Mouse (Mus musculus): ENCODE results near the gene Fras1.

Fras1 gene

DNA sequence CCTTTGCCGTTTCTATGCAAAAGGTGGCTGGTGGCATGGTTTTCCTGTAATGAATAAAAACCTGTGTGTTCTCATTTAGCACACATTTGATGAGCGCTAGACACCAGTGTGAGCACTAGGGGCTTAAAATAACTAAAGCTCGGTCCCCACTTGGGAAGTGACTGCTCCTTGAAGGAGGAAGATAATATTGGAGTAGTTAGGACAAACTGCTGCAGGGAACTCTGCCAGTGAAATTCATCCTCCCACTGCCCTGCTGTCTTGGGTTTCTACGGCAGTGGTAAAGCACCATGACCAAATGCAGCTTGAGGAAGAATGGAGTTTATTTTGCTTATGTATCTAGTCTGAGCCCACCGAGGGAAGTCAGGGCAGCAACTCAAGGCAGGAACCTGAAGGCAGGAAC, 211.0 kb downstream of the Fras1 start:
- DNase-seq: no peak

DNA sequence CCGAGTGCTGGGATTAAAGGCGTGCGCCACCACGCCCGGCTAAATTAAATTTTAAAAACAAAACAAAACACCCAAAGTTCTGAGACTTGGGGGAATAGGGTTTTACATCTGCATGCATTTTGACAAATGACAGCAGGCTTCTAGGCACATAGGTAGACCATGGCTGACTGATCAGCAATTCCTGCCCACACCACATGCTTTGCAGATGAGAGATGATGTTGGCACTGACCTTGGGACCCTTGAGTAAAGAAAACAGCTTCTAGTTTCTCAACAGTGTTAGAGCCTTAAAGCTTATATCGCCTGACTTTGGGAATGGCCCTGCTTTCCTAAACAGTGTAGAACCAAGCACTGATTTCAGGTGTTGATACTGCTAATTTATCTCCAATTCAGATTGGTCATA, 216.9 kb downstream of the Fras1 start:
- no peak for DNase-seq

DNA sequence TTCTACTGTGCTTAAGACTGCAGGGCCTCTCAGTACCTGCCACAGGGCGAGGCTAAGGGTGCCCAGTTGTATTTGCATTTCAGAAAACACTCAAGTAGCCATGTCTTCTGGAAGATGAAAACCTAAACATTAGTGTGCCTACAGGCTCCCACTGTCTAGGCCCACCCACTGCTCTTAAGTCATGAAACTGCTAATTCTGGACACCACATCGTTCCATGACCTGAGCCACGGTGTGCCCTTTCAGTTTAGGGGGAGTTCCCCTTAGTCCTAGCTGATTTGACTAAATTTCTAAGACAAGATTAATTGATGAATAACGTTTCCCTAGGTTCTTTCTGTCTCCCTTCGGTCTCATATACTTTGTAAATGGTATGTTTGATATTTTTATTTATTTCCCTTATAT, 222.0 kb downstream of the Fras1 start:
- no peak for DNase-seq

DNA sequence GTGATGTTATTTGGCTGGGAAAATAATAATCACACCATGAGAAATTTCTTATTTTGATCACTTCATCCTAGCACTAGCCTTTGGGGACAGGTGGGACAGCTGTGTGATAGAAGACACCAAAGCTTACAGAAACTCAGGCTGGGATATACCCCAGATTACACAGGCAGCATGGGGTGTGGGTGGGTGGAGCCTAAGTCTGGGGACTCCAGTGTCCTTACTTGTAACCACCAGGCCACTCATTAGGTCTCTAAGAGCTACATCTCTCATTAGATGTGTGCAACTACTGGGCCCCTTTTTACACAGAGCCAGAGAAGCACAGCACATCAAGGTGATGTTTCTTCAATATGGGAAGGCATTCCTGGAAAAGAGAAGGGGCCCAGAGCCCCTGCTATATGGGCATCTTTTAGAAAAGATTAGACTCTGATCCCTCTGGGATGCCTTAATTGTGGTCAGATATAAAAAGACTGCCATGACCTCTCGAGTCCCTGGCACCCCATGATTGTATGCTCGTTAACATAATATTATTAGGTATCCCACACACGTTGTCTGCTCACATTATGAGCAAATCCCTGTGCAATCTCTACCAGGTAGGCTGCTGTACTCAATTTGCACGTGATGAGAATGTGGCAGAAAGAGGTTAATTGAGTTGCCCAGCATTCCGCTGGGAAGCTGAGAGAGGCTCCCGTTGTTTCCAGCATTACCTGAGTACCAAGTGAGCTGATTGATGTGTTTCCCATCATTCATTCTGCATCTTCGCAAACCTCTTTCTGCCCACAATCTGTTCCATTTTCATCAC, 230.4 kb downstream of the Fras1 start:
- DNase-seq: no peak

DNA sequence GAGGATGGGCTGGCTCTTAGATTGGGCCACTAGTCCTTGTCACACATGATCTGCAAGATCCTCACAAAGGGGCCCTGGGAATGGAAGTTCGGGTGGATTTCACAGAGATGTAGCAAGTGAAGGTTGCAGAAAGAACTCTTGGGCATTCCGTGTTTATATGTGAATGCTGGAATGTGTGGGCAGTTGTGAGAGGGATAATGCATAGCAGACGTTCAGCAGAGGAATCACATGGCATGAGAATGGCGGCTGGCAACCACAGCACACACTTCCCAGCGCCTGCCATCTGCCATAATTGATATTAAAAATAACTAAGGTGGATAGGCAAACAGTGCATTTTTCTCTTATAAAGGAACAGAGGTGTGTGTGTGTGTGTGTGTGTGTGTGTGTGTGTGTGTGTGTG, 234.3 kb downstream of the Fras1 start:
- DNase-seq: no peak

DNA sequence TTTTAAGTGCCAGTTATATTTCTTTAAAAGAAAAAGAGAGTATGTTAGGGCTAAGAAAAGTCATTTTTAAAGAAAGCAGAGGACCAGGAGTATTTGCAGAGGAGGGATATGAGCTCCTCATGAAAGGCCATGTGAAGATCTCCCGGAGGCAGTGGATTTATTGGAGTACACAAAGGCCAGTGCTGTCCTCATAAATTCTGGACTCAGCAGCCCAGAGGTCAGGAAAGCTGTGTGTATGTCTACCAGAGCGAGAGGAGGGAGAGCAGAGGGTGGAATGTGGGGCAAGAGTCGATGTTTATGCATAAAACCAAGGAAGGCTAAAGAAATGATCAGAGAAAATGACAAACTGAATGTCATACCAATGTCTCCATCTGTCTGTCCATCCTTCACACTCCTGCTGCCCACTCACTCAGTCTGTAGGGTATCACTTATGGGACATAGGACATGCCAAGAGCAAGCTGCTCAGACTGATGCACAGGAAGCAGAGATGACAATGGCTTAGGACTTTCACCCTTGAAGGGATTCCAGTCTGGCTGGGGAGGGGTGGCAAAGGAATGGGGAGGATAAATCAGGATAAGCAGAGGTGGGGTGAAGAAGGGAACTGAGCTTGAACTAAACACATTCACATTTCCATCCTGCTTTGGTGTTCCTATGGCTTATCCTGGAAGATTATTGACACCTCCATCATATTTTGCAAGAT, 235.0 kb downstream of the Fras1 start:
- DNase-seq: no peak

DNA sequence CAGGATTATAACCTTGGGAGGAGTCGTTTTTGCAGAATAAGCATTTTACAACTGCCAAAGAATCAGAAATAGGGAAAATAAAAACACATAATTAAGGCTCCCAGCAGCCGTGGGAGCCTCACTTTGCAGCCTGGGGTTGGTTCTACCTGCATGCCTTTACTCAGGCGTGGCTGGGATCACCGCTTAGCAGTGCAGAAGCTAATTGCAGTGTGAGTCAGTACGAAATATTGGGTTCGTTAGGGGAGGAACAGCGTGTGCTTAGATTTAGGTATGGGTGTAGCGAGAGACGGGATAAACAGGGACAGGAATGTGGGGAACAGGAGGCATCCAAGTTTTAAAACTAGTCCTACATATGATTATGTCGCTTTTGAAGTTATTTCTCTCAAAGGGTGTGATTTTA, 238.3 kb downstream of the Fras1 start:
- no peak for DNase-seq

DNA sequence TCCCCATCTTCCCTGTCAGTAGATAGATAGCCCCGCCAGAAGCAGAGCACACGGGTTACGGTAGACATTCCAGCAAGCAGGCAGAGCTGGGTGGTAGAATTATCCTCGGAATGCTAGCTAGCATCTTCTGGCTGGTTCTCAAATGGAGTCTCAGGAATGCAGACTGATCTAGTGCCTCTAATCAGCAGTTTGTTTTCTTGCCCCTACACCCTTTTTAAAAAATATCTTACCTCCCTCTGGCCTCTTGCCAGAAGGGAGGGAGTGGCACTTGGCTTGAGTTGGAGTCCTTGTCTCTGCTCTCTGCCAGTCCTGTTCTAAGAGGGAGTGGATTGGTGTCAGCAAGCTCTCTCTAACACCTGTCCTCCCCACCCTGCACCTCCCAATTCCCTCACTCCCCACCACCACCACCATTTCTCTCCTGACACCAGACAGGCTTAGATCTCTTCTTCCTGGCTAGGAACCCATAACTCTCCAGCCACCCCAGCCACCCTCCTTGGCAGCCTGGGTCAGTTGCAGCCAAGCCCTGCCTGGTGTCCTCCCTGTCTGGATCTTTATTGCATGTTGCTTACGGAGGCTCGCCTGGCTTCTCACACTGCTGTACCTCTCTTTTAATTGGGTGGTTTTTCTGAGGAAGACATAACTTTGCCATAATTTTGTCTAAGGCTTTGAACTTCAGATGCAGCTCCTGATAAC, 243.3 kb downstream of the Fras1 start:
- DNase-seq: peak; percentile 68

DNA sequence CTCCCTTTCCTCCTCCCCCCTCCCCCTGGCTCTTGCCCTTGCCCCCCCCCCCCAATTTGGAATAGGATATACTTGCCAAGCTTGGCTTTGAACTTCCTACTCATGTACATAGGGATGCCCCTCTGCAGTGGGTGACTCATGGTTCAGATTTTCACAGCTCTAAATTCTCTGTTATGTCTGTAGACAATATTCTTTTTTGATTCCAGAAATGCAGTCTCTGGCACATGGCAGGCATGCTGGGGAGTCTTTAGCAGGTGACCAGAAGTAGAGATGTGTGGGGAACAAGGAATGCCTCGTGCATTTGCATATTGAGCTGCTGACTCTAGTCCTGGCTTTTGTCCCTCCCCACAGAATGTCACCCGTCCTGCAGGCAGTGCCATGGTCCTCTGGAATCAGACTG, 244.3 kb downstream of the Fras1 start:
- no peak for DNase-seq

DNA sequence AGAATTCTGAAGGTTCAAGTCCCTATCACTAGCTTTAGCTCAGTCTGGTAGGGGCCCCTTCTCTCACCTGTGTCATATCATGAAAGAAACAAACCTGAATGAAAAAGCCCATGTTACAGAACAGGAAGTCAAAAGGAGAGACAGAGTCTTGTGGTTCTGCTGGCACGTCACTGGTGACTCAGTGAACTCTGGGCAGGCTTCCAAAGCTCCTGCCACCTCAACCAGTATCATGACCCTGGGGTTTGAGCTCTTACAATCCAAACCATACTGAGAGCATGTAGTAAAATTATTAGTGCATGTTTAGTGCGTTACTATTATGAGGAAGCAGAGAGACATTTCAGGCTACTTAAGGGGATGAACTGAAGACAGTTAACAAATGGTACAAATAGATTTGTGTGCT, 246.5 kb downstream of the Fras1 start:
- peak in 1 of 2 experiments; percentile 20 for DNase-seq

DNA sequence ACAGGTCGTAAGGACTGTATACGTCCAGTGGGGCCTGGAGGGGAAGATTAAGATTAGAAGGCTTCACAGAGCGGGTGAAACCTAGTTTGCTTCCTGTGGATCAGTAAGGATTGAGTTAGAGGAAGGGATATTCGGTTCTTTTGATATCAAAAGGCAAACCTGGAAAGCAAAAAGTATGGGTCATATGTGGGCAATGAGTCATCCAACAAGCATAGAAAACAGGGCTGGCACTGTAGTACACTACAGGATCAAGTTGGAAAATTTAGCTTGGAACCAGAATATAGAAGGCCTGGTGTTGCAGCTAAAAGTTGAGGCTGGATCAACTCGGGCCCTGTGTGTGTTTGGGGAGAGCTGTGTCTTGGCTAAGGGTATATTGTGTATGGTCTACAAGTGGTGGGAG, 246.9 kb downstream of the Fras1 start:
- DNase-seq: no peak

DNA sequence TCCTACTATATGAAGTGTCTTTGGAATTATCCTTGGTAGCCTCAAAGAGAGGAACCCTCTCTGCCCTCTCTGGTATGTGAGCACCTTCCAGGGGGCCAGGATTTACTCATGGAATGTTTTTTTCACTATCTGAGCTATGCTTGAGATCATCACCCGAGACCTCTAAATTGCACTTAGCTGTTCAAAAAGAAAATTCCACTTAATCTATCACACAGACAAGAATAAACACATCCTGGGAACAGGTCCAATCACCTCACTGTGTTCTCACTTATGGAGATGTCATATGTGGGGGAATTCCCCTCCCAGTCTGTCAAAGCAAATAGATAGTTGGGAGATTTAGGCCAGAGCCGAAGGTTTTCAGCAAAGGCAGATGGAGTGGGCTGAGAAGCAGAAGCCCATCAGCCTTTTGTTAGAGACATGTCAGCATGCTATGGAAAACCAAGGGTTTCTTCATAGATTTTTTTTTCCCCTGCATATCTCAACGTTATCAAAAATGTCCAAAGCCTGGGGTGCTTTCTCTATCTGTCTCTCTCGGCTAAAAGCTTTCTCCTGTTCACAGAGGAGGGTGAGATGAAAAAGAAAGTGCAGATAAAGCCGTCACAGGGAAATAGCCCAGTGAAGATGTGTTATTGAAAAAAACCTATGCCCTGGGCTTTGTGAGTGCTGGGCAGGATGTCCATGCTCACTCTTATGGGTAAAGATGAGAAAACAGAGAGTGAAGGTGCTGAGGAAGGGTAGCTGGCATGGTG, 249.0 kb downstream of the Fras1 start:
- no peak for DNase-seq

DNA sequence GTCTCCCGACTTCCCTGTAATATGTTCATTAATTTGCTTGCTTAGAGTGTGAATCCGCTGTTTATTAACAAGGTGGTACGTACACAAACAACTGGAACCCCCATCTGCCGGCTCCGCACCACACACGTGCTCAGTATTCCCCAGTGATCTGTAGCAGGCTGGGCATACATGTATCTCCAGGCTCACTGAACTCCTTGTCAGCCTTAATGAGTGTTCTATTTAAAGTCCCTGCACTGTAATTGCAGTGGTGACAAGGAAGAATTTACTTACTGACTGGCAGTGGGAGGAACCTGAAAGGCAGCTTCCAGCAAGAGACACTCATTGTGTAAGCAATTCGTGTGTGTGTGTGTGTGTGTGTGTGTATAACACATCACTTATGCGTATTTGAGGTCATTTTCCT, 256.1 kb downstream of the Fras1 start:
- no peak for DNase-seq

DNA sequence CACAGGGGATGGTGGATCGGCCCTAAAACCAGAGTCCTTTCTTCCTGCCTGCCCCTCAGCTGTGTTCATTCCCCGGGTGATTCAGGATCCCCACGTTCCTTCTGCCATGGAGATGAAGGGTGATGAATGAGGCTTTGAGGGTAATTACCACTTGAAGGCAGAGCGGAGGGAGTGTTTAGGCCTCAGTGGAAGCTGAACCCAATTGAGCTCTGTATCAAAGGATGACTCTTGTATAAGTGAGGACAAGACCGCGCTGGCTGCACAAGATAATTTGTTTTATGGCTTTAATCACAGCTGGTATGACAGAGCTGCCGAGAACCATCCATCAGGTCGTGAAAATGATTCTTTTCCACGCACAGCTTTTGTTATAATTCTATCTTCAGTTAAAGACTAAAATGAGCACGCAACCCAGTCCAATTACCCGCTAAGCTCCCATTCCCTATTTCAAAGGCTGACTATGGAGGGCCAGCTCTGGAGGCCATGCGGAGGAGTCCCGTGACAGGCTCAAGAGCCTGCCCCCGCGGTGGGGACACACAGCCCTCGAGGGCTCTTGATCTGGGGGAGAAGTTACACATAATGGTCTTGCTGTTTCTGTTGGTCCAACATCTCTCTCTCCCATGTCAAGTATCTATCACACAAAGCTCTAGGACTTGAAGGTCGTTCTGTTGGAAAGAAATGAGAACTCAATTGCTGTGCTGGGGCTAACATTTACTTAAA, 261.5 kb downstream of the Fras1 start:
- DNase-seq: no peak

DNA sequence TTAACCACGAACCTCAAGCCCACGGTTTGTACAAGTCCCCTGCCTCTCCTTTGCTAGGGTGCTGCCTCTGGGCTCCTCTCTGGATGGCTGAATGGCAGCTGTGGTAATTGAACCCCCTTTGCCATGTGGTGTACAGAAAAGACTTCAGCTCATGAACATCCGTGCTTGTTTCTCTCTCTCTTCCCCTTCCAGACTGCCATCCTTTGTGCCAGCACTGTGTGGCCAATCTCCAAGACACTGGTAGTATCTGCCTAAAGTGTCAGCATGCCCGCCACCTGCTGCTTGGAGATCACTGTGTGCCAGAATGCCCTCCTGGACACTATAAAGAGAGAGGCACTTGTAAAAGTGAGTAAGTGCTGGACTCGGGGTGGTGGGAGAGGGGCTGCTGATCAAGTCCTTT, 262.1 kb downstream of the Fras1 start:
- no peak for DNase-seq

DNA sequence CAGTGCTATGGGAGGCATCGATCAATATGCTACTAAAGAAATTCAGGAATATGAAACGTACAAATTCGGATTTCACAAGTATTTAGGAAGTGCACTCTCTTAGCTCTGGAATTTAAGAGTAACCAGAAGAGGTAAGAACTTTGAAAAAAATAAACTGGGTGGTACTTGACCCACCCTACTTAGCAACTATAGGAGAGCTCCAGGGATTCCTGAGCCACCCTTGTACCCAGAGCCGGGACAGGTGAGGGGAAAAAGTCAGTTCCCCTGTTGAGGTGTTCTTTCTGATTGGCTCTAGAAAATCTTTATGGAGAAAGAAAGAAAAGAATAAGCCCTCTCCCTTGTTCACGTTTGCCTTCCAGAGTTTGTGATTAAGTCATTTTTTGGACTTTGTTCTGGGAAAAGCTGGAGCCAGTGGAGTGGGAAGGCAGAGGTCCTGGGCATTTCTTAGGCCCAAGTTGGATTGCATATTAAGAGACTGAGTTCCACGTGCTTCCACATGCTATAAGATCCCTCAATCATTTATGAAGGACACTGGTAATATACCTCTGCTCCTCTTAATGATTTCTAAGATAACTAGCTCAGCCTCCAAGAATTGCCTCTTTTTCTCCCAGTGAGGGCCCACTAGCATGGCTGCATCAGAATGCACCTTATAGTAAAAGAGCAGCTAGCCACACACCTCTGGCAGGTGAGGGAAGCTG, 265.6 kb downstream of the Fras1 start:
- DNase-seq: no peak

DNA sequence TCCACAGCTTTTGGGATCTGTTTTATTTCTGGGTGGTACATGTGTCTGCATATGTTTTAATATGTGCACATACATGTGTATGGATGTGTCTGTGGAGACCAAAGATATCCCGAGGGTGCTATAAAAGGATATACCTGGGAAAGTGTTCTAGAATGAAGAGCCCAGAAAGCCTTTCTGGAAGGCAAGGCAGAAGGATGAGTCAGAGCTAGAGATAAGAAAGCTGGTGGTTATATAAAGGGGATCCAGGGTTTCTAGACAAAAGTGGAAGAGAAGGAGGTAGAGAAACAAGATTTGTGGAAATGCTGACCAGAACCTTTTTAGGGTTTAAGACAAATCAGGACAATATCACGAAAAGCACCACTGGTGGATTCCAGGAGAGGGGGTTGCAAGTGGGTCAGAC, 267.5 kb downstream of the Fras1 start:
- DNase-seq: no peak

DNA sequence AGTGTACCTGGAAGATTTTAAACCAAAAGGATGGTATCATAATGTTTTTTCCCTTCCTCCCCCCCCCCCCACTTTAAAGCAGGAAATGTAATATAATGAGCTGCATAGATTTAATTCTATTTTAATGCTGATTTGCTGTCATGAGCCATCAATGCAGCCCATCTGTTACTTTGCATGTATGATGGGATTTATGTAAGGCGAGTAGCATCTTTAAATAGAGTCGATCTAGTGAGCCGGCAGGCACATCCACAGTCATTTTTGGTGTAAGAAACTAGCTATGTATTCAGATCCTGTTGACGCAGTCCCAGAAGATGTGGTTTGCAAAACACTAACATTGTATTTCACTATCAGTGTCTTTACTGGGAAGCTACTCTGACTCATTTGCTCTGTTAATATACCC, 301.9 kb downstream of the Fras1 start:
- DNase-seq: no peak

DNA sequence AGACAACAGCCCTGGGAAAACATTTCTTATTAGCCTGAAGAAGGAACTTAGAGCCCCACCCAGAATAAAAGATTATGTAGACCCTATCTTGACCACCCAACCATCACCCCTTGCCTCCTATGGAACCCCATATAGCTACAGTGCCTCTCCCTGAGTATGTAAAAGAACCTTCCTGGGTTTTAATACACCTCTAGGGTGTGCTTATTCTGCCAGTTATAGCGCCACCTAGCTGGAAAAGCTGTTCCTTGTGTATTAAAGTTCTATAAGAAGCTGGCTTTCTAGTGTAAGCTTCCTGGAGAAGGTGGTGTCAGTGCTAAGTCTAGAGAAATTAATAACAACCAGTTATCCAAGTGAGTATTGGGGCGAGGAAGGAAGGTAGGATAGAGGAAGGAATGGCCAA, 303.7 kb downstream of the Fras1 start:
- peak in 1 of 2 experiments; percentile 35 for DNase-seq

DNA sequence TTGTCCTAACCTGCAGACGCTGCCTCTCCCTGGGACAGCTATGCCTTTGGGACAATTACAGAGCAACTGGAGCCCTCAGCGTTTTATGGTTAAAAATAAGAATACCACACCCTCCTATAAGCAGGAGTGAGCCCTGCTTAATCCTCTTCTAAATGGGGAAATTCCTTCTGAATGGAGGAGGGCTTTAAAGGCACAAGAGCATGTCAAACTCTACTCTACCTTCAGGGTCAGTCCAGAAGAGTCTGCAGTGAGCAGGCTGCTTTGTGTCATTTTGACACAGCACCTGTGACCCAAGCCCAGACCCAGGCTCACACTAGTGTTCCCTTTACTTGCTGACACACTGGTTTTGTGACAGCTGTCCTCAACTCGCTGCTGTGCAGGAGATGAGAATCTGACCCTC, 307.3 kb downstream of the Fras1 start:
- no peak for DNase-seq

DNA sequence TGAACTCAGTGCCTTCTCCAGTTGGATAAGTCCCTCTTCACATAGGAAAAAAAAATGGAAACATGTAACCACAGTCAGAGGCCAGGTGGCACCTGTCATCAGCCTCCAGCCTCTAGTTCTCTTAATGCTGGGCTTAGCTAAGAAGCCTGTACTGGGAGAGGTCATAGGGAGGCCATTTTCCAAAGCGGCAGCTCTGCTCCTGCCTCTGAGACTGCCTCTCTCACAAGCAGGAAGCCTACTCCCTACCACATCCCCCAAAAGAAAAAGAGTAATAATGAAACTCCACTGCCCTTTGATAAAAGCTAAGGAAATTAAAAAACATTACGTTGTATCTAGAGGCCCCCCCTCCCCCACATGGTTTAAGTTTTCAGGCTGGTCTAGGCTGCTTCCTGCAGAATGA, 309.0 kb downstream of the Fras1 start:
- no peak for DNase-seq

DNA sequence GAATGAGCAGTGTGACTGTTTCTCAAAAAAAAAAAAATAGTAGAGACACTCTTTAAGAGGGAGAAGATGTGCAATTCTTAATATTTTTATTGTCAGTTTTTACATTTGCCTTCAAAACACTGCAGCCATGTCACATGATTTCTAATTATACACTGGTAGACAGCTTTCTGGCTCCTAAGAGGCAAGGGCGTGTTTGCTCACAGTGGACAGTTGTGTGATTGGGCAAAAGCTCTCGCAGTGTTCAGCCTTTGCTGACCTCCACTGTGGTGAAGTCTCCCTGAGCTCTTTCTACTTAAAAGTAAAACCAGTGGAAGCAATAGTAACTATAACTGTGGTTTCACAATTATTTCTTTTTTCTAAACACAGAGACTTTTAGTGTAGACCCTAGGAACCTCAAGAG, 315.1 kb downstream of the Fras1 start:
- DNase-seq: no peak
